14 mouse cellular contexts compared by ENCODE assay signal in the genomic region with DNA sequence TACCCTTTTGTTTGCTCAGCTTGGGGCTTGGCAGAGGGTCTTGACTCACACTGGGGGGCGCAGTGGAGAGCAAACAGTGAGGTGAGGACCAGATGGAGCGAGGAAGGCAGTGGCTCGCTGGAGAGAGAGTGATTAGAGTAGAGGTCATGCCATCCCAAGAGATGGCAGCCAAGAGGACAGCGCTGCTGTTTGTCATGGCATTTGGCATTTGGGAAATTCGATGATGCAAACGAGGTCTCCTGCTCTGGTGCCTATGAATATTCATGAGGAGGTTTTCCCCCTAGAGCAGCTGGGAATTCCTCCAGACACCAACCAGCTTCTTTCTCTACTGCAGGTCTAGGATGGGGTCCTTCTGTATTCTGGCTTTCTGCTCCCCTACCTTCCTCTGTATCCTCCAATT.
DNase-seq lines count a peak whose midpoint lies in the region; ATAC-seq and TF ChIP-seq lines count a peak whose summit lies in the region.
"Had no signal": no experiment of that assay in that cellular context is flagged by ENCODE, and none has a peak within 500 bp of the region (broad histone marks: within the 10 kb centered on the region; RNA-seq: fewer than 3 reads in every experiment).

No protein-coding gene starts in this region.

- H3K27ac ChIP-seq in lung, embryonic 14.5 days (ENCODE audit: low read depth) = no peak overlapping the region
- H3K27ac ChIP-seq in hindbrain, embryonic 12.5 days = no peak overlapping the region
- H3K27ac ChIP-seq in midbrain, embryonic 16.5 days (ENCODE audit: low read length) = no peak overlapping the region
- H3K27ac ChIP-seq: heart, embryonic 10.5 days; stomach, postnatal 0 days had no signal

- intact Hi-C loops in gastrocnemius, postnatal 36 days (cut with DNase I) = no loop called here

- 8% methylated on average over 6 of the region's 6 CpGs for WGBS in lung, embryonic 14.5 days
- 5% methylated on average over 6 of the region's 6 CpGs for WGBS in hindbrain, embryonic 12.5 days
- 6% methylated on average over 6 of the region's 6 CpGs for WGBS in midbrain, embryonic 16.5 days

- no peaks in the 10 kb centered on the region for H3K9me3 ChIP-seq in lung, embryonic 14.5 days (ENCODE audit: low read depth, low read length)
- no peaks in the 10 kb centered on the region for H3K9me3 ChIP-seq in hindbrain, embryonic 12.5 days (replicated peaks)
- H3K9me3 ChIP-seq in midbrain, embryonic 16.5 days (replicated peaks; ENCODE audit: control insufficient read depth, low read length, poor library complexity, severe bottlenecking) = no peaks in the 10 kb centered on the region
- H3K9me3 ChIP-seq: heart, embryonic 10.5 days had no signal

- peak; percentile 8; the same call in 1 of the 2 replicates for TF ChIP-seq CTCF in lung, embryonic 14.5 days (IDR thresholded peaks at IDR 0.05; ENCODE audit: low read depth)

- peak; percentile 7 for DNase-seq in lung, embryonic 14.5 days
- DNase-seq in lung, postnatal 10 days = no peak
- DNase-seq in embryo, embryonic 11 days = peak; percentile 18
- DNase-seq in testis, postnatal 10 days (ENCODE audit: low spot score) = no peak
- DNase-seq in gastrocnemius, postnatal 36 days = no peak
- DNase-seq in kidney, adult 9 months = no peak
- DNase-seq: B cell, adult 2 months; cerebellum, adult 2 months; kidney, adult 18-20 months; lung, adult 2 months had no signal

- no peaks in the 10 kb centered on the region for H3K27me3 ChIP-seq in lung, embryonic 14.5 days (ENCODE audit: insufficient read depth, low read length)
- H3K27me3 ChIP-seq in hindbrain, embryonic 12.5 days = no peaks in the 10 kb centered on the region
- no peaks in the 10 kb centered on the region for H3K27me3 ChIP-seq in midbrain, embryonic 16.5 days (ENCODE audit: control insufficient read depth, insufficient read depth, low read depth, low read length)

- no peak overlapping the region for H3K9ac ChIP-seq in lung, embryonic 14.5 days
- no peak overlapping the region for H3K9ac ChIP-seq in hindbrain, embryonic 12.5 days
- no peak overlapping the region for H3K9ac ChIP-seq in midbrain, embryonic 16.5 days (ENCODE audit: low read depth, low read length)

- no peaks in the 10 kb centered on the region for H3K36me3 ChIP-seq in lung, embryonic 14.5 days (ENCODE audit: insufficient read depth)
- H3K36me3 ChIP-seq in hindbrain, embryonic 12.5 days = no peaks in the 10 kb centered on the region
- no peaks in the 10 kb centered on the region for H3K36me3 ChIP-seq in midbrain, embryonic 16.5 days (ENCODE audit: control insufficient read depth, insufficient read depth, low read length)
- H3K36me3 ChIP-seq: heart, embryonic 10.5 days had no signal

- no peaks in the 10 kb centered on the region for H3K4me1 ChIP-seq in lung, embryonic 14.5 days (ENCODE audit: insufficient read depth)
- H3K4me1 ChIP-seq in hindbrain, embryonic 12.5 days = peaks cover 6% of the 10 kb centered on the region
- H3K4me1 ChIP-seq in midbrain, embryonic 16.5 days (ENCODE audit: control insufficient read depth, insufficient read depth, low read length) = peaks cover 2% of the 10 kb centered on the region; the same call in 1 of the 2 replicates

- no peak overlapping the region for H3K4me3 ChIP-seq in lung, embryonic 14.5 days (ENCODE audit: low read depth, low read length)
- H3K4me3 ChIP-seq in hindbrain, embryonic 12.5 days = no peak overlapping the region
- no peak overlapping the region for H3K4me3 ChIP-seq in midbrain, embryonic 16.5 days (ENCODE audit: low read depth, low read length)
- H3K4me3 ChIP-seq: heart, embryonic 10.5 days had no signal

- no peak overlapping the region for H3K4me2 ChIP-seq in lung, embryonic 14.5 days
- peak overlapping the region; percentile 29; the same call in 1 of the 2 replicates for H3K4me2 ChIP-seq in hindbrain, embryonic 12.5 days (replicated peaks)
- no peak overlapping the region; the same call in 1 of the 2 replicates for H3K4me2 ChIP-seq in midbrain, embryonic 16.5 days (ENCODE audit: low read length)

- ATAC-seq in lung, embryonic 14.5 days (ENCODE audit: insufficient read depth) = no peak
- ATAC-seq in hindbrain, embryonic 12.5 days (ENCODE audit: low FRiP score) = peak; percentile 52; the same call in 1 of the 2 replicates
- 0 out of 2 replicates have a peak, but pooled peaks have one; percentile 11 for ATAC-seq in midbrain, embryonic 16.5 days

Comparison
In these comparisons a context has a peak if more than half of its experiments do, and no peak if none do; other contexts are left out.
1. DNase-seq: peak in lung, embryonic 14.5 days (single experiment) and embryo, embryonic 11 days (single experiment); none in lung, postnatal 10 days (single experiment), testis, postnatal 10 days (single experiment), gastrocnemius, postnatal 36 days (0 of 2) and kidney, adult 9 months (single experiment).